Mouse (Mus musculus): ENCODE measurements around the gene Ppp4r3b. TPM values are rescaled to one million over a fixed set of nuclear protein-coding genes. Genes with fewer than 3 reads are reported as not detected.
A peak's percentile ranks its signal among the peaks of the same experiment; 100 is the strongest.

Ppp4r3b gene
- polyA plus RNA-seq, 1 experiment from 2014 or later, result 85.0 TPM

DNA sequence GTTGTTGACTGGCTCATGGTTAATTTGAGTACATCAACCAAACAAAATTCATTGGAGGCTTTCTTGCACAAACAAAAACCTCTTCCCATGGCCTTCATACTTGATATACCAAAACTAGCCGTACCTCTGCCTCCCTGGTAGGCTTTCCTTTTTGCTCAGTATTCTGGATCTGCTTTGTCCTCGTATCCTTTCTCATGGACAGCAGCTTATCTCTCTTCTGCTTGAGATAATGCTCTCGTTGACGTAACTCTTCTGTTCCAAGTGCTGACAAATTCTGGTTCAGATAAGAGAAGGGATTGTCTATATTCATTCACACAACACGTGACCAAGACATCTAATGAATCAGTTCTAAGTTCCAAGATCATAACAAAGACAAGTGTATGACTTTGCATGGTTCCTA lies 49.6 kb downstream of the Ppp4r3b start:
- 92% methylated on average over 5 of the region's 5 CpGs for WGBS
- Histone ChIP-seq H3K27ac (replicated peaks; ENCODE audit: low read depth, low read length) (no peak overlapping the region), H3K27me3 (ENCODE audit: control insufficient read depth, insufficient read depth, low read length) (no peaks in the 10 kb centered on the region), H3K9me3 (ENCODE audit: control insufficient read depth, low read length) (no peaks in the 10 kb centered on the region), H3K4me3 (ENCODE audit: low read depth, low read length) (no peak overlapping the region), H3K4me2 (ENCODE audit: low read depth, severe bottlenecking) (no peak overlapping the region), H3K9ac (ENCODE audit: low read length) (no peak overlapping the region), H3K4me1 (ENCODE audit: control insufficient read depth, insufficient read depth, low read length) (no peaks in the 10 kb centered on the region), H3K36me3 (ENCODE audit: control insufficient read depth, insufficient read depth, low read length) (peaks cover 15% of the 10 kb centered on the region)
- no peak for DNase-seq (ENCODE audit: low spot score)
- no peak for ATAC-seq (ENCODE audit: insufficient number of reproducible peaks, low FRiP score, low TSS enrichment, low read depth)

DNA sequence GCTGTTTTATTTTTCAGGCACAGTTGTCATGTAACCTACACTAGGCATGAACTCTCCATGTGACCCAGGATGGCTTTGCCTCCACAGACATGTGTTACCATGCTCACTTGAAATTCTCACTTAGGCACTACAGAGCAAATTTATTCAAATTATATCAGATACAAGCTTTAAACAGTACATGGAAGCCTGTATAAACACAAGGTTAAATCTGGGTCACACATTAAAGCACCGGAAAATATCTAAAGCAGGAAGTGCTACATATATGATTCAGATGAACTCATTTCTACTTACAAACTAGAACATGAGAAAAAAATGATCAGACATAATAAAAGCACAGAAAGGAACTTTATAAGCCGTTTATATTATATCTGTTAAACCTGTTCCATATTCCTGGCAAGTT lies 52.1 kb downstream of the Ppp4r3b start:
- no peaks in the 10 kb centered on the region for H3K27me3 ChIP-seq (ENCODE audit: control insufficient read depth, insufficient read depth, low read length)
- no peak overlapping the region for H3K9ac ChIP-seq (ENCODE audit: low read length)
- no peak overlapping the region for H3K27ac ChIP-seq (replicated peaks; ENCODE audit: low read depth, low read length)
- DNase-seq (ENCODE audit: low spot score) (no peak), ATAC-seq (ENCODE audit: insufficient number of reproducible peaks, low FRiP score, low TSS enrichment, low read depth) (no peak)
- H3K4me3 ChIP-seq (ENCODE audit: low read depth, low read length), result no peak overlapping the region
- 90% methylated on average over 2 of the region's 2 CpGs for WGBS
- H3K4me1 ChIP-seq (ENCODE audit: control insufficient read depth, insufficient read depth, low read length), result no peaks in the 10 kb centered on the region
- peaks cover 9% of the 10 kb centered on the region for H3K36me3 ChIP-seq (ENCODE audit: control insufficient read depth, insufficient read depth, low read length)
- no peak overlapping the region for H3K4me2 ChIP-seq (ENCODE audit: low read depth, severe bottlenecking)
- no peaks in the 10 kb centered on the region for H3K9me3 ChIP-seq (ENCODE audit: control insufficient read depth, low read length)

DNA sequence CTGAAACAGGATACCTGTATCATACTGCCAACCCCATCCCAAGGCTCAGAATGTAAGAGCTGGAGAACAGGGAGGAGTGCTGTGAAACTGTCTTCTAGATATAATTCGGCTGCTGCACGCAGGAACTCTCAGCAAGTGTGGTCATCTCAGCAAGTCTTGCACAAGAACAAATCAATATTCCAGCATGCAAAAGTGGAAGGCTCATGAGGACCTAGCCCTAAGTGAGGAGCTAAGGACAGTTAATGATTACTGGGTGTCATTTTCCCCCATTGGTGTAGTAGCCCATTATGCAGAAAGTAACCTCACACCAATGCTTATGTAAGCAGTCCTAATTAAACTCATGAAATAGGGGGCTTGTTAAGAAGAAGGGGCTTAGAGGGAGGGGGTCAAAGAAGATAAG lies 56.3 kb downstream of the Ppp4r3b start:
- WGBS, result 93% methylated on average over 2 of the region's 2 CpGs
- Histone ChIP-seq H3K9me3 (ENCODE audit: control insufficient read depth, low read length) (no peaks in the 10 kb centered on the region), H3K4me1 (ENCODE audit: control insufficient read depth, insufficient read depth, low read length) (no peaks in the 10 kb centered on the region), H3K9ac (ENCODE audit: low read length) (no peak overlapping the region), H3K4me3 (ENCODE audit: low read depth, low read length) (no peak overlapping the region), H3K36me3 (ENCODE audit: control insufficient read depth, insufficient read depth, low read length) (peaks cover 3% of the 10 kb centered on the region; the same call in 1 of the 2 replicates), H3K4me2 (ENCODE audit: low read depth, severe bottlenecking) (no peak overlapping the region), H3K27me3 (ENCODE audit: control insufficient read depth, insufficient read depth, low read length) (no peaks in the 10 kb centered on the region), H3K27ac (replicated peaks; ENCODE audit: low read depth, low read length) (no peak overlapping the region)
- DNase-seq (ENCODE audit: low spot score), result no peak
- no peak for ATAC-seq (ENCODE audit: insufficient number of reproducible peaks, low FRiP score, low TSS enrichment, low read depth)

- H3K27me3 ChIP-seq (ENCODE audit: control insufficient read depth, insufficient read depth, low read length), result no peaks in the 10 kb centered on the region
- 0 out of 2 replicates have a peak, but pooled peaks have one; percentile 62 for ATAC-seq (ENCODE audit: insufficient number of reproducible peaks, low FRiP score, low TSS enrichment, low read depth)
- no peaks in the 10 kb centered on the region for H3K9me3 ChIP-seq (ENCODE audit: control insufficient read depth, low read length)
- H3K27ac ChIP-seq (replicated peaks; ENCODE audit: low read depth, low read length), result no peak overlapping the region
- H3K4me3 ChIP-seq (ENCODE audit: low read depth, low read length), result no peak overlapping the region
- H3K4me2 ChIP-seq (ENCODE audit: low read depth, severe bottlenecking), result no peak overlapping the region
- H3K4me1 ChIP-seq (ENCODE audit: control insufficient read depth, insufficient read depth, low read length), result no peaks in the 10 kb centered on the region
- no peak overlapping the region for H3K9ac ChIP-seq (ENCODE audit: low read length)
- 83% methylated on average over 1 of the region's 1 CpGs for WGBS
- no peaks in the 10 kb centered on the region for H3K36me3 ChIP-seq (ENCODE audit: control insufficient read depth, insufficient read depth, low read length)
- DNase-seq (ENCODE audit: low spot score), result no peak
Measured at GRCm38 (mm10) chr11:29233569-29233968, 60.9 kb downstream of the Ppp4r3b start.

GRCm38 (mm10) chr11:29237364-29237763 lies 64.7 kb downstream of the Ppp4r3b start:
- no peaks in the 10 kb centered on the region for H3K27me3 ChIP-seq (ENCODE audit: control insufficient read depth, insufficient read depth, low read length)
- no peaks in the 10 kb centered on the region for H3K9me3 ChIP-seq (ENCODE audit: control insufficient read depth, low read length)
- H3K4me3 ChIP-seq (ENCODE audit: low read depth, low read length), result no peak overlapping the region
- no peak overlapping the region for H3K27ac ChIP-seq (replicated peaks; ENCODE audit: low read depth, low read length)
- ATAC-seq (ENCODE audit: insufficient number of reproducible peaks, low FRiP score, low TSS enrichment, low read depth) (no peak), DNase-seq (ENCODE audit: low spot score) (no peak)
- no peak overlapping the region for H3K9ac ChIP-seq (ENCODE audit: low read length)
- H3K4me1 ChIP-seq (ENCODE audit: control insufficient read depth, insufficient read depth, low read length), result no peaks in the 10 kb centered on the region
- peaks cover 3% of the 10 kb centered on the region; the same call in 1 of the 2 replicates for H3K36me3 ChIP-seq (ENCODE audit: control insufficient read depth, insufficient read depth, low read length)
- H3K4me2 ChIP-seq (ENCODE audit: low read depth, severe bottlenecking), result no peak overlapping the region

DNA sequence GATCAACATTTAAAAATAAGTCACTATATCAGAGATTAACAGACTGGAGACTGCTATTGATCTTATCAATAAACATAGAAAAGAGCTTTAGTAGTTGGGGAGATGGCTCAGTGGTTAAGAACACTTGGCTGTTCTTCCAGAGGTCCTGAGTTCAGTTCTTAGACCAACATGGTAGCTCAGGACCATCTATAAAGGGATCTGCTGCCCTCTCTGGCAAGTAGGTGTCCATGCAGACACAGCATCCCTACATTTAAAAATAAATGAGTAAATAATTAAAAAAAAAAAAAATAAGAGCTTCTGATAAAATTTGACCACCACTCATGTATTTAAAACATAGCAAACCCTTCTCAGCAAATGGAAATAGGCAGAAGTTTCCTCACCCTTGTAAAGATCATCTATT lies 65.4 kb downstream of the Ppp4r3b start:
- Histone ChIP-seq H3K27me3 (ENCODE audit: control insufficient read depth, insufficient read depth, low read length) (no peaks in the 10 kb centered on the region), H3K4me3 (ENCODE audit: low read depth, low read length) (no peak overlapping the region), H3K36me3 (ENCODE audit: control insufficient read depth, insufficient read depth, low read length) (peaks cover 3% of the 10 kb centered on the region; the same call in 1 of the 2 replicates), H3K4me2 (ENCODE audit: low read depth, severe bottlenecking) (no peak overlapping the region), H3K27ac (replicated peaks; ENCODE audit: low read depth, low read length) (no peak overlapping the region), H3K4me1 (ENCODE audit: control insufficient read depth, insufficient read depth, low read length) (no peaks in the 10 kb centered on the region), H3K9me3 (ENCODE audit: control insufficient read depth, low read length) (no peaks in the 10 kb centered on the region), H3K9ac (ENCODE audit: low read length) (no peak overlapping the region)
- DNase-seq (ENCODE audit: low spot score) (no peak), ATAC-seq (ENCODE audit: insufficient number of reproducible peaks, low FRiP score, low TSS enrichment, low read depth) (no peak)

GRCm38 (mm10) chr11:29238551-29238950 lies 65.9 kb downstream of the Ppp4r3b start:
- H3K4me1 ChIP-seq (ENCODE audit: control insufficient read depth, insufficient read depth, low read length), result no peaks in the 10 kb centered on the region
- peaks cover 3% of the 10 kb centered on the region; the same call in 1 of the 2 replicates for H3K36me3 ChIP-seq (ENCODE audit: control insufficient read depth, insufficient read depth, low read length)
- H3K27me3 ChIP-seq (ENCODE audit: control insufficient read depth, insufficient read depth, low read length), result no peaks in the 10 kb centered on the region
- H3K4me3 ChIP-seq (ENCODE audit: low read depth, low read length), result no peak overlapping the region
- no peak overlapping the region for H3K4me2 ChIP-seq (ENCODE audit: low read depth, severe bottlenecking)
- no peak overlapping the region for H3K27ac ChIP-seq (replicated peaks; ENCODE audit: low read depth, low read length)
- no peaks in the 10 kb centered on the region for H3K9me3 ChIP-seq (ENCODE audit: control insufficient read depth, low read length)
- ATAC-seq (ENCODE audit: insufficient number of reproducible peaks, low FRiP score, low TSS enrichment, low read depth) (no peak), DNase-seq (ENCODE audit: low spot score) (no peak)
- H3K9ac ChIP-seq (ENCODE audit: low read length), result no peak overlapping the region
- 88% methylated on average over 3 of the region's 3 CpGs for WGBS

- WGBS, result 95% methylated on average over 1 of the region's 1 CpGs
- DNase-seq (ENCODE audit: low spot score), result no peak
Measured at GRCm38 (mm10) chr11:29239353-29239752, 66.7 kb downstream of the Ppp4r3b start.

DNA sequence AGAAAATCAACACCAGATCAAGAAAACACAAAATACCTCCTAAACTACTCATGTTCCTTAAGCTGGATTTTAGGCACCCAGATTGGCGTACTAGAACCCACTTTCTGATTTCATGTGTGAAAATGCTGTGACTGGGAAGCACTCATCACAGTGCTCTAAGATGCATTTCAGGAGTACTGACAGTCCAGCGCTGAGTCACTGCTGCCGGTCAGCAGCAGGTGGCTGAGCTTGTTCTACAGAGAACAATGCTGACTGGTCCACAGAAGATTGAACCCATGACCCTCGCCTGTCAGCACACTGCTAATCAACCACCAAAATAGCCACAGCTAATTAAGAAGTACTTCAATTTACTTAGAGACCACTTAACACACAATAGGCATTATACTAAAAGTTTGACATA lies 69.3 kb downstream of the Ppp4r3b start:
- ATAC-seq (ENCODE audit: insufficient number of reproducible peaks, low FRiP score, low TSS enrichment, low read depth), result no peak
- WGBS, result 80% methylated on average over 4 of the region's 4 CpGs
- peaks cover 3% of the 10 kb centered on the region; the same call in 1 of the 2 replicates for H3K4me1 ChIP-seq (ENCODE audit: control insufficient read depth, insufficient read depth, low read length)

More at GRCm38 (mm10) chr11:29239353-29239752, 66.7 kb downstream of the Ppp4r3b start:
- Histone ChIP-seq H3K4me3 (ENCODE audit: low read depth, low read length) (no peak overlapping the region), H3K4me1 (ENCODE audit: control insufficient read depth, insufficient read depth, low read length) (no peaks in the 10 kb centered on the region), H3K27me3 (ENCODE audit: control insufficient read depth, insufficient read depth, low read length) (no peaks in the 10 kb centered on the region), H3K9me3 (ENCODE audit: control insufficient read depth, low read length) (no peaks in the 10 kb centered on the region), H3K9ac (ENCODE audit: low read length) (no peak overlapping the region), H3K36me3 (ENCODE audit: control insufficient read depth, insufficient read depth, low read length) (peaks cover 3% of the 10 kb centered on the region; the same call in 1 of the 2 replicates), H3K27ac (replicated peaks; ENCODE audit: low read depth, low read length) (no peak overlapping the region), H3K4me2 (ENCODE audit: low read depth, severe bottlenecking) (no peak overlapping the region)
- no peak for ATAC-seq (ENCODE audit: insufficient number of reproducible peaks, low FRiP score, low TSS enrichment, low read depth)

More for the DNA sequence above, 69.3 kb downstream of the Ppp4r3b start:
- Histone ChIP-seq H3K36me3 (ENCODE audit: control insufficient read depth, insufficient read depth, low read length) (peaks cover 3% of the 10 kb centered on the region; the same call in 1 of the 2 replicates), H3K9me3 (ENCODE audit: control insufficient read depth, low read length) (no peaks in the 10 kb centered on the region), H3K27me3 (ENCODE audit: control insufficient read depth, insufficient read depth, low read length) (no peaks in the 10 kb centered on the region), H3K4me2 (ENCODE audit: low read depth, severe bottlenecking) (no peak overlapping the region), H3K4me3 (ENCODE audit: low read depth, low read length) (no peak overlapping the region), H3K9ac (ENCODE audit: low read length) (no peak overlapping the region), H3K27ac (replicated peaks; ENCODE audit: low read depth, low read length) (no peak overlapping the region)
- no peak for DNase-seq (ENCODE audit: low spot score)

Measured in limb, embryonic 11.5 days (tissue).